Mouse (Mus musculus): ENCODE data around the gene Dcaf7.

- TF ChIP-seq CTCF (IDR thresholded peaks at IDR 0.05; ENCODE audit: low read depth), result no peak
- TF ChIP-seq EP300 (IDR thresholded peaks at IDR 0.05; ENCODE audit: low read depth), result no peak
These were observed 9.1 kb downstream of the Dcaf7 start for GRCm38 (mm10) chr11:106045780-106046179.

Data from heart, postnatal 0 days (tissue).